Mouse (Mus musculus): ENCODE results near the gene Rap1gap2. TPM values are rescaled to one million over a fixed set of nuclear protein-coding genes. Genes with fewer than 3 reads are reported as not detected.
A peak's percentile ranks its signal among the peaks of the same experiment; 100 is the strongest.
"Not testable (repeated sequence)": the region's sequence is repeated elsewhere in the genome, so short reads cannot be mapped to it uniquely, and the experiment has no call there.

Gene Rap1gap2
- total RNA-seq, 2 experiments from 2014 or later, result 16.9 to 18.0 TPM

- DNase-seq (ENCODE audit: low spot score in 2 of 2), result peak in 1 of 2 experiments; percentile 34
Observed at GRCm38 (mm10) chr11:74623693-74624092, 13.0 kb upstream of the Rap1gap2 start.

- DNase-seq (ENCODE audit: low spot score in 2 of 2), result no peak
Observed at GRCm38 (mm10) chr11:74621974-74622669, 11.4 kb upstream of the Rap1gap2 start.

- no peak for DNase-seq (ENCODE audit: low spot score in 2 of 2)
Observed at GRCm38 (mm10) chr11:74619956-74620300, 9.2 kb upstream of the Rap1gap2 start.

GRCm38 (mm10) chr11:74619201-74619955 lies 8.7 kb upstream of the Rap1gap2 start, which contains the start of gene Ccdc92b:
Gene Ccdc92b (plus strand): TSS chr11:74619605.
- DNase-seq (ENCODE audit: low spot score in 2 of 2), result peak; percentile 70 to 87

- DNase-seq (ENCODE audit: low spot score in 2 of 2), result no peak
Observed at GRCm38 (mm10) chr11:74615571-74615970, 4.9 kb upstream of the Rap1gap2 start.

GRCm38 (mm10) chr11:74613428-74613827 lies 2.7 kb upstream of the Rap1gap2 start:
- DNase-seq (ENCODE audit: low spot score in 2 of 2), result no peak

- no peak for DNase-seq (ENCODE audit: low spot score in 2 of 2)
Observed at GRCm38 (mm10) chr11:74611437-74611836, 722 bp upstream of the Rap1gap2 start.

- DNase-seq (ENCODE audit: low spot score in 2 of 2), result no peak
Observed at GRCm38 (mm10) chr11:74610068-74610467, 647 bp downstream of the Rap1gap2 start.

- DNase-seq (ENCODE audit: low spot score in 2 of 2), result no peak
Observed at GRCm38 (mm10) chr11:74602286-74602685, 8.4 kb downstream of the Rap1gap2 start.

GRCm38 (mm10) chr11:74597990-74598337 lies 12.8 kb downstream of the Rap1gap2 start:
- DNase-seq (ENCODE audit: low spot score in 2 of 2), result no peak

- no peak for DNase-seq (ENCODE audit: low spot score in 2 of 2)
Observed at GRCm38 (mm10) chr11:74597283-74597989, 13.3 kb downstream of the Rap1gap2 start.

- DNase-seq (ENCODE audit: low spot score in 2 of 2), result no peak
Observed at GRCm38 (mm10) chr11:74592246-74592645, 18.5 kb downstream of the Rap1gap2 start.

GRCm38 (mm10) chr11:74590691-74591090 lies 20.0 kb downstream of the Rap1gap2 start:
- DNase-seq (ENCODE audit: low spot score in 2 of 2), result no peak

- no peak for DNase-seq (ENCODE audit: low spot score in 2 of 2)
Observed at GRCm38 (mm10) chr11:74590239-74590596, 20.5 kb downstream of the Rap1gap2 start.

GRCm38 (mm10) chr11:74589401-74590238 lies 21.1 kb downstream of the Rap1gap2 start:
- no peak for DNase-seq (ENCODE audit: low spot score in 2 of 2)

- DNase-seq (ENCODE audit: low spot score in 2 of 2), result no peak
Observed at GRCm38 (mm10) chr11:74586401-74586800, 24.3 kb downstream of the Rap1gap2 start.

- no peak for DNase-seq (ENCODE audit: low spot score in 2 of 2)
Observed at GRCm38 (mm10) chr11:74584946-74585723, 25.6 kb downstream of the Rap1gap2 start.

GRCm38 (mm10) chr11:74583824-74584349 lies 26.8 kb downstream of the Rap1gap2 start:
- DNase-seq (ENCODE audit: low spot score in 2 of 2), result no peak

GRCm38 (mm10) chr11:74582464-74582863 lies 28.3 kb downstream of the Rap1gap2 start:
- DNase-seq (ENCODE audit: low spot score in 2 of 2), result no peak

- not testable (repeated sequence) for DNase-seq (ENCODE audit: low spot score in 2 of 2)
Observed at GRCm38 (mm10) chr11:74581333-74581732, 29.4 kb downstream of the Rap1gap2 start.
